ENCODE assay signal across 10 mouse cellular contexts in genomic region chr8:78435624-78435960, GRCm38 (mm10). TPM values are rescaled to one million over a fixed set of nuclear protein-coding genes. Genes with fewer than 3 reads are reported as not detected.
DNase-seq lines count a peak whose midpoint lies in the region; ATAC-seq and TF ChIP-seq lines count a peak whose summit lies in the region.
"Had no signal": no experiment of that assay in that cellular context is flagged by ENCODE, and none has a peak within 500 bp of the region (broad histone marks: within the 10 kb centered on the region; RNA-seq: fewer than 3 reads in every experiment).

No protein-coding gene starts in this region.

- DNase-seq in heart, adult 9 months (ENCODE audit: low spot score in 2 of 2), result no peak
- DNase-seq in urinary bladder, adult 2 months (ENCODE audit: low spot score), result no peak
- DNase-seq in gastrocnemius, adult 18-20 months (ENCODE audit: low spot score), result no peak
- DNase-seq in embryo, embryonic 11 days, result no peak

- WGBS in heart, embryonic 11.5 days (ENCODE audit: insufficient replicate concordance), result 2% methylated on average over 18 of the region's 18 CpGs
- 1% methylated on average over 18 of the region's 18 CpGs for WGBS in hindbrain, embryonic 12.5 days
- WGBS in midbrain, embryonic 12.5 days, result under 1% methylated on average over 18 of the region's 18 CpGs

- TF ChIP-seq POLR2A in ES-Bruce4 (IDR thresholded peaks at IDR 0.05; ENCODE audit: insufficient read depth, low read length), result no peak

- peaks cover 84% of the 10 kb centered on the region for H3K27me3 ChIP-seq in heart, embryonic 11.5 days (ENCODE audit: control insufficient read depth, insufficient read depth, low read length)
- peaks cover 31% of the 10 kb centered on the region for H3K27me3 ChIP-seq in ES-Bruce4 (ENCODE audit: control insufficient read depth, insufficient read depth, low read length, poor library complexity, severe bottlenecking)
- peaks cover 83% of the 10 kb centered on the region for H3K27me3 ChIP-seq in hindbrain, embryonic 12.5 days
- peaks cover 80% of the 10 kb centered on the region for H3K27me3 ChIP-seq in midbrain, embryonic 12.5 days

- H3K4me3 ChIP-seq in heart, embryonic 11.5 days (ENCODE audit: low read depth, low read length), result peak overlapping the region; percentile 51
- peak overlapping the region; percentile 53 for H3K4me3 ChIP-seq in ES-Bruce4 (ENCODE audit: low read depth, low read length)
- peak overlapping the region; percentile 45 for H3K4me3 ChIP-seq in hindbrain, embryonic 12.5 days
- H3K4me3 ChIP-seq in midbrain, embryonic 12.5 days, result peak overlapping the region; percentile 50

- peak overlapping the region; percentile 76 for H3K4me2 ChIP-seq in heart, embryonic 11.5 days
- peak overlapping the region; percentile 80 for H3K4me2 ChIP-seq in hindbrain, embryonic 12.5 days (replicated peaks)
- peak overlapping the region; percentile 78 for H3K4me2 ChIP-seq in midbrain, embryonic 12.5 days (replicated peaks)

- no peaks in the 10 kb centered on the region for H3K36me3 ChIP-seq in heart, embryonic 11.5 days (ENCODE audit: control insufficient read depth, insufficient read depth, low read length)
- H3K36me3 ChIP-seq in ES-Bruce4 (ENCODE audit: control insufficient read depth, insufficient read depth, low read length, poor library complexity, severe bottlenecking), result no peaks in the 10 kb centered on the region
- H3K36me3 ChIP-seq in hindbrain, embryonic 12.5 days, result no peaks in the 10 kb centered on the region
- no peaks in the 10 kb centered on the region for H3K36me3 ChIP-seq in midbrain, embryonic 12.5 days

- peaks cover 6% of the 10 kb centered on the region; the same call in 1 of the 2 replicates for H3K4me1 ChIP-seq in heart, embryonic 11.5 days (ENCODE audit: control insufficient read depth, insufficient read depth, low read length)
- H3K4me1 ChIP-seq in ES-Bruce4 (ENCODE audit: control insufficient read depth, insufficient read depth, low read length), result no peaks in the 10 kb centered on the region
- peaks cover 34% of the 10 kb centered on the region for H3K4me1 ChIP-seq in hindbrain, embryonic 12.5 days
- H3K4me1 ChIP-seq in midbrain, embryonic 12.5 days, result peaks cover 35% of the 10 kb centered on the region

- no peak for TF ChIP-seq CTCF in ES-Bruce4 (IDR thresholded peaks at IDR 0.05; ENCODE audit: low read depth, low read length)

- TF ChIP-seq EP300 in ES-Bruce4 (IDR thresholded peaks at IDR 0.05; ENCODE audit: insufficient read depth, low read depth, low read length), result no peak

- H3K27ac ChIP-seq in heart, embryonic 11.5 days (ENCODE audit: low read depth, low read length), result no peak overlapping the region
- H3K27ac ChIP-seq in ES-Bruce4 (ENCODE audit: insufficient read depth, low read length), result no peak overlapping the region
- H3K27ac ChIP-seq in hindbrain, embryonic 12.5 days, result peak overlapping the region; percentile 82
- peak overlapping the region; percentile 42; the same call in 1 of the 2 replicates for H3K27ac ChIP-seq in midbrain, embryonic 12.5 days (replicated peaks)

- H3K9me3 ChIP-seq in heart, embryonic 11.5 days (replicated peaks; ENCODE audit: control insufficient read depth, low read length), result no peaks in the 10 kb centered on the region
- H3K9me3 ChIP-seq in ES-Bruce4 (replicated peaks; ENCODE audit: control insufficient read depth, insufficient read depth, low read length, poor library complexity, severe bottlenecking), result no peaks in the 10 kb centered on the region
- H3K9me3 ChIP-seq in hindbrain, embryonic 12.5 days (replicated peaks), result no peaks in the 10 kb centered on the region
- H3K9me3 ChIP-seq in midbrain, embryonic 12.5 days, result no peaks in the 10 kb centered on the region

- ATAC-seq in heart, embryonic 11.5 days (replicated peaks; ENCODE audit: insufficient number of reproducible peaks, low FRiP score, low TSS enrichment), result no peak
- no peak for ATAC-seq in hindbrain, embryonic 12.5 days (ENCODE audit: low FRiP score)
- ATAC-seq in midbrain, embryonic 12.5 days (ENCODE audit: low FRiP score, low read depth), result no peak

- H3K9ac ChIP-seq in heart, embryonic 11.5 days (ENCODE audit: low read depth, low read length), result no peak overlapping the region
- H3K9ac ChIP-seq in ES-Bruce4 (ENCODE audit: low read depth, poor library complexity, severe bottlenecking), result peak overlapping the region; percentile 56; the same call in 1 of the 2 replicates
- peak overlapping the region; percentile 58 for H3K9ac ChIP-seq in hindbrain, embryonic 12.5 days
- no peak overlapping the region for H3K9ac ChIP-seq in midbrain, embryonic 12.5 days (replicated peaks)

RNA-seq across cellular contexts. Expression of gene Pou4f2, which starts 0.9 kb away (rescaled TPM):
- not detected in 2 replicates for polyA plus RNA-seq in heart, embryonic 11.5 days (2014; fragmentation: Nextera tagmentation; extraction: Ambion mirVana)
- 0.41 TPM in 1 of 2 replicates, not detected in the other for polyA plus RNA-seq in ES-Bruce4 (2011; ENCODE audit: insufficient read depth, insufficient read length, low read depth, missing spikeins)
- 2.6 and 5.0 TPM in 2 replicates for polyA plus RNA-seq in hindbrain, embryonic 12.5 days (2016; fragmentation: Nextera tagmentation; extraction: Ambion mirVana)
- 3.8 and 4.0 TPM in 2 replicates for polyA plus RNA-seq in midbrain, embryonic 12.5 days (2016; fragmentation: Nextera tagmentation; extraction: Ambion mirVana)
- not detected in 2 replicates for polyA plus RNA-seq in urinary bladder, adult 2 months (2012; rRNA removed)
- not detected for total RNA-seq in gastrocnemius, adult 18-20 months (2021)
- total RNA-seq: gastrocnemius, postnatal 4 days had no signal
- polyA plus RNA-seq: spleen, adult 2 months had no signal

Comparison
In these comparisons a context has a peak if more than half of its experiments do, and no peak if none do; other contexts are left out.
1. H3K27ac ChIP-seq: peak in hindbrain, embryonic 12.5 days (single experiment) and midbrain, embryonic 12.5 days (single experiment); none in heart, embryonic 11.5 days (single experiment) and ES-Bruce4 (single experiment).
2. H3K9ac ChIP-seq: peak in ES-Bruce4 (single experiment) and hindbrain, embryonic 12.5 days (single experiment); none in heart, embryonic 11.5 days (single experiment) and midbrain, embryonic 12.5 days (single experiment).
3. Peak in every context shown above with its lines, with median percentiles within 50 percentile points of each other: H3K4me2 ChIP-seq and H3K4me3 ChIP-seq.